ENCODE assay signal across 23 mouse cellular contexts in genomic region chr11:89025603-89026002, GRCm38 (mm10). TPM values are rescaled to one million over a fixed set of nuclear protein-coding genes. Genes with fewer than 3 reads are reported as not detected.
A peak's percentile ranks its signal among the peaks of the same experiment; 100 is the strongest.
DNase-seq lines count a peak whose midpoint lies in the region; ATAC-seq and TF ChIP-seq lines count a peak whose summit lies in the region.
"Had no signal": no experiment of that assay in that cellular context is flagged by ENCODE, and none has a peak within 500 bp of the region (broad histone marks: within the 10 kb centered on the region; RNA-seq: fewer than 3 reads in every experiment).

No protein-coding gene starts in this region.

- H3K27ac ChIP-seq in intestine, embryonic 16.5 days (ENCODE audit: low read length): peak overlapping the region; percentile 91; the same call in 1 of the 2 replicates
- H3K27ac ChIP-seq in intestine, embryonic 15.5 days: no peak overlapping the region
- H3K27ac ChIP-seq in lung, embryonic 15.5 days: 0 out of 2 replicates have a peak overlapping the region, but pooled peaks have one; percentile 65
- H3K27ac ChIP-seq in brown adipose tissue, adult 24 weeks (replicated peaks; ENCODE audit: low read depth, low read length): peak overlapping the region; percentile 87
- H3K27ac ChIP-seq: embryonic facial prominence, embryonic 12.5 days; hindbrain, embryonic 12.5 days had no signal

- no peak overlapping the region for H3K4me3 ChIP-seq in intestine, embryonic 16.5 days (ENCODE audit: low read length)
- no peak overlapping the region for H3K4me3 ChIP-seq in intestine, embryonic 15.5 days (replicated peaks)
- no peak overlapping the region for H3K4me3 ChIP-seq in lung, embryonic 15.5 days
- no peak overlapping the region for H3K4me3 ChIP-seq in brown adipose tissue, adult 24 weeks (ENCODE audit: insufficient read depth, low read depth, low read length)
- H3K4me3 ChIP-seq in myocyte: no peak overlapping the region
- H3K4me3 ChIP-seq: embryonic facial prominence, embryonic 12.5 days; heart, embryonic 13.5 days; hindbrain, embryonic 12.5 days had no signal

- H3K27me3 ChIP-seq in intestine, embryonic 16.5 days (replicated peaks; ENCODE audit: control insufficient read depth, insufficient read depth, low read length): no peaks in the 10 kb centered on the region
- H3K27me3 ChIP-seq in intestine, embryonic 15.5 days (replicated peaks): no peaks in the 10 kb centered on the region
- no peaks in the 10 kb centered on the region for H3K27me3 ChIP-seq in lung, embryonic 15.5 days
- H3K27me3 ChIP-seq in myocyte (ENCODE audit: control insufficient read depth, insufficient read depth, insufficient read length): no peaks in the 10 kb centered on the region
- H3K27me3 ChIP-seq: embryonic facial prominence, embryonic 12.5 days; heart, embryonic 13.5 days; hindbrain, embryonic 12.5 days had no signal

- DNase-seq in lung, postnatal 25 days (ENCODE audit: low spot score): no peak
- no peak for DNase-seq in left cerebral cortex, postnatal 4 days
- DNase-seq: cerebellum, adult 9-10 months; forebrain, postnatal 0 days; midbrain, embryonic 14.5 days; thymus, adult 2 months had no signal

- no peak for ATAC-seq in intestine, embryonic 16.5 days
- no peak for ATAC-seq in intestine, embryonic 15.5 days
- ATAC-seq in lung, embryonic 15.5 days (ENCODE audit: borderline replicate concordance, extremely low read depth, low FRiP score, low TSS enrichment): no peak
- ATAC-seq: forebrain, postnatal 0 days; inflammation-experienced regulatory T-cells, adult 6 months had no signal

- H3K4me2 ChIP-seq in intestine, embryonic 16.5 days (ENCODE audit: low read depth, low read length): no peak overlapping the region
- H3K4me2 ChIP-seq in intestine, embryonic 15.5 days (replicated peaks): no peak overlapping the region
- H3K4me2 ChIP-seq in lung, embryonic 15.5 days: no peak overlapping the region
- H3K4me2 ChIP-seq in myocyte (ENCODE audit: low read depth): peak overlapping the region; percentile 54
- H3K4me2 ChIP-seq: embryonic facial prominence, embryonic 12.5 days; heart, embryonic 13.5 days; hindbrain, embryonic 12.5 days had no signal

- H3K9ac ChIP-seq in intestine, embryonic 16.5 days (ENCODE audit: low read depth, low read length): no peak overlapping the region
- H3K9ac ChIP-seq in intestine, embryonic 15.5 days: no peak overlapping the region
- H3K9ac ChIP-seq in lung, embryonic 15.5 days: no peak overlapping the region
- H3K9ac ChIP-seq: embryonic facial prominence, embryonic 12.5 days; forebrain, postnatal 0 days; heart, embryonic 13.5 days; hindbrain, embryonic 12.5 days had no signal

- intact Hi-C loops in left cerebral cortex, postnatal 4 days (cut with DNase I): no loop called here

- 76% methylated on average over 3 of the region's 3 CpGs for WGBS in intestine, embryonic 16.5 days
- WGBS in intestine, embryonic 15.5 days: 75% methylated on average over 3 of the region's 3 CpGs
- 75% methylated on average over 3 of the region's 3 CpGs for WGBS in lung, embryonic 15.5 days

- H3K36me3 ChIP-seq in intestine, embryonic 16.5 days (ENCODE audit: control insufficient read depth, insufficient read depth, low read length): no peaks in the 10 kb centered on the region
- H3K36me3 ChIP-seq in intestine, embryonic 15.5 days: no peaks in the 10 kb centered on the region
- no peaks in the 10 kb centered on the region for H3K36me3 ChIP-seq in lung, embryonic 15.5 days
- H3K36me3 ChIP-seq in myocyte (ENCODE audit: control insufficient read depth, insufficient read depth): no peaks in the 10 kb centered on the region
- H3K36me3 ChIP-seq: embryonic facial prominence, embryonic 12.5 days; heart, embryonic 13.5 days; hindbrain, embryonic 12.5 days had no signal

- H3K79me2 ChIP-seq in myocyte (ENCODE audit: control insufficient read depth, insufficient read depth): no peaks in the 10 kb centered on the region

- no peak for TF ChIP-seq POLR2A in myocyte (IDR thresholded peaks at IDR 0.05; ENCODE audit: insufficient read length, low read depth)

- no peaks in the 10 kb centered on the region for H3K9me3 ChIP-seq in intestine, embryonic 16.5 days (ENCODE audit: control insufficient read depth, low read length)
- no peaks in the 10 kb centered on the region for H3K9me3 ChIP-seq in intestine, embryonic 15.5 days
- no peaks in the 10 kb centered on the region for H3K9me3 ChIP-seq in lung, embryonic 15.5 days
- H3K9me3 ChIP-seq: embryonic facial prominence, embryonic 12.5 days; heart, embryonic 13.5 days; hindbrain, embryonic 12.5 days had no signal

- peaks cover 24% of the 10 kb centered on the region for H3K4me1 ChIP-seq in intestine, embryonic 16.5 days (ENCODE audit: control insufficient read depth, insufficient read depth, low read length)
- H3K4me1 ChIP-seq in intestine, embryonic 15.5 days (replicated peaks): peaks cover 38% of the 10 kb centered on the region
- H3K4me1 ChIP-seq in lung, embryonic 15.5 days: peaks cover 30% of the 10 kb centered on the region; the same call in 1 of the 2 replicates
- peaks cover 29% of the 10 kb centered on the region for H3K4me1 ChIP-seq in brown adipose tissue, adult 24 weeks (ENCODE audit: control insufficient read depth, insufficient read depth, insufficient read length, low read length)

- no peak overlapping the region for H3ac ChIP-seq in myocyte (ENCODE audit: control insufficient read depth, insufficient read length)

TF ChIP-seq in myocyte, 11 proteins besides CTCF, POLR2A, EP300 and RAD21:
- TF ChIP-seq MYOD1 (IDR thresholded peaks at IDR 0.05; ENCODE audit: control insufficient read depth in 1 of 3, insufficient read length in 2 of 3, low read depth in 2 of 3) (peak; percentile 20 to 90 (median 90)), TCF3 (IDR thresholded peaks at IDR 0.05; ENCODE audit: insufficient read length, low read depth) (peak; percentile 24), TCF12 (IDR thresholded peaks at IDR 0.05; ENCODE audit: insufficient read depth, poor library complexity, severe bottlenecking) (no peak), MYOG (IDR thresholded peaks at IDR 0.05; ENCODE audit: control insufficient read depth in 1 of 3, insufficient read depth in 1 of 3, insufficient read length in 2 of 3, low read depth in 2 of 3) (peak; percentile 40 to 86 (median 53))
TF ChIP-seq in myocyte: peak in this region for 3.

RNA-seq across cellular contexts. Expression of gene Trim25, which starts 26.4 kb away (rescaled TPM):
- polyA plus RNA-seq in intestine, embryonic 16.5 days (2015; fragmentation: Nextera tagmentation; extraction: Ambion mirVana): 27.5 and 27.6 TPM in 2 replicates
- 27.8 and 29.0 TPM in 2 replicates for polyA plus RNA-seq in intestine, embryonic 15.5 days (2015; fragmentation: Nextera tagmentation; extraction: Ambion mirVana)
- 23.1 and 25.9 TPM in 2 replicates for polyA plus RNA-seq in lung, embryonic 15.5 days (2015; fragmentation: Nextera tagmentation; extraction: Ambion mirVana)
- polyA plus RNA-seq in brown adipose tissue, adult 24 weeks (2012; ENCODE audit: insufficient read depth, insufficient read length, missing spikeins): 7.9 and 8.6 TPM in 2 replicates
- 6.5 TPM for polyA plus RNA-seq in myocyte (2012; fragmentation: generic; extraction: Trizol)
- 1 to 10 TPM; 5.6 to 5.8 TPM for total RNA-seq in left cerebral cortex, postnatal 4 days (2021)

RNA-seq across cellular contexts. Expression of gene Dgke, which starts 41.0 kb away (rescaled TPM):
- polyA plus RNA-seq in intestine, embryonic 16.5 days (2015; fragmentation: Nextera tagmentation; extraction: Ambion mirVana): 2.3 TPM in 2 replicates
- polyA plus RNA-seq in intestine, embryonic 15.5 days (2015; fragmentation: Nextera tagmentation; extraction: Ambion mirVana): 3.2 TPM in 2 replicates
- polyA plus RNA-seq in lung, embryonic 15.5 days (2015; fragmentation: Nextera tagmentation; extraction: Ambion mirVana): 5.5 and 5.8 TPM in 2 replicates
- 3.0 and 3.2 TPM in 2 replicates for polyA plus RNA-seq in brown adipose tissue, adult 24 weeks (2012; ENCODE audit: insufficient read depth, insufficient read length, missing spikeins)
- 1.5 TPM for polyA plus RNA-seq in myocyte (2012; fragmentation: generic; extraction: Trizol)
- total RNA-seq in left cerebral cortex, postnatal 4 days (2021): 10 to 100 TPM; 31.6 to 33.7 TPM

RNA-seq across cellular contexts. Expression of gene Gm525, which starts 48.0 kb away (rescaled TPM):
- 1.5 TPM in 2 replicates for polyA plus RNA-seq in intestine, embryonic 16.5 days (2015; fragmentation: Nextera tagmentation; extraction: Ambion mirVana)
- 1.1 and 1.8 TPM in 2 replicates for polyA plus RNA-seq in intestine, embryonic 15.5 days (2015; fragmentation: Nextera tagmentation; extraction: Ambion mirVana)
- 0.53 and 2.2 TPM in 2 replicates for polyA plus RNA-seq in lung, embryonic 15.5 days (2015; fragmentation: Nextera tagmentation; extraction: Ambion mirVana)
- polyA plus RNA-seq in brown adipose tissue, adult 24 weeks (2012; ENCODE audit: insufficient read depth, insufficient read length, missing spikeins): not detected in 2 replicates
- polyA plus RNA-seq in myocyte (2012; fragmentation: generic; extraction: Trizol): not detected
- not detected for total RNA-seq in left cerebral cortex, postnatal 4 days (2021)
- total RNA-seq: adrenal gland, postnatal 36 days; forebrain, postnatal 0 days; gastrocnemius, adult 8-10 months; layer of hippocampus, postnatal 25 days; left cerebral cortex, postnatal 25 days; liver, adult 2 months; megakaryocyte, adult 5-6 weeks; neutrophil, adult 5-6 weeks had no signal
- polyA plus RNA-seq: heart, embryonic 13.5 days; inflammation-experienced regulatory T-cells, adult 6 months; liver, adult 2 months; midbrain, embryonic 14.5 days had no signal

RNA-seq across cellular contexts. Expression of gene Coil, which starts 55.6 kb away (rescaled TPM):
- polyA plus RNA-seq in intestine, embryonic 16.5 days (2015; fragmentation: Nextera tagmentation; extraction: Ambion mirVana): 9.8 and 10.1 TPM in 2 replicates
- 12.4 and 13.9 TPM in 2 replicates for polyA plus RNA-seq in intestine, embryonic 15.5 days (2015; fragmentation: Nextera tagmentation; extraction: Ambion mirVana)
- 16.0 and 16.9 TPM in 2 replicates for polyA plus RNA-seq in lung, embryonic 15.5 days (2015; fragmentation: Nextera tagmentation; extraction: Ambion mirVana)
- polyA plus RNA-seq in brown adipose tissue, adult 24 weeks (2012; ENCODE audit: insufficient read depth, insufficient read length, missing spikeins): 2.4 and 3.0 TPM in 2 replicates
- 3.1 TPM for polyA plus RNA-seq in myocyte (2012; fragmentation: generic; extraction: Trizol)
- 10 to 100 TPM; 27.8 to 28.3 TPM for total RNA-seq in left cerebral cortex, postnatal 4 days (2021)

RNA-seq across cellular contexts. Expression of gene Elobl, which starts 58.9 kb away (rescaled TPM):
- polyA plus RNA-seq in intestine, embryonic 16.5 days (2015; fragmentation: Nextera tagmentation; extraction: Ambion mirVana): not detected in 2 replicates
- not detected in 2 replicates for polyA plus RNA-seq in intestine, embryonic 15.5 days (2015; fragmentation: Nextera tagmentation; extraction: Ambion mirVana)
- polyA plus RNA-seq in lung, embryonic 15.5 days (2015; fragmentation: Nextera tagmentation; extraction: Ambion mirVana): not detected in 2 replicates
- not detected in 2 replicates for polyA plus RNA-seq in brown adipose tissue, adult 24 weeks (2012; ENCODE audit: insufficient read depth, insufficient read length, missing spikeins)
- polyA plus RNA-seq in myocyte (2012; fragmentation: generic; extraction: Trizol): 0.19 TPM
- not detected for total RNA-seq in left cerebral cortex, postnatal 4 days (2021)
- total RNA-seq: adrenal gland, postnatal 36 days; forebrain, postnatal 0 days; gastrocnemius, adult 8-10 months; layer of hippocampus, postnatal 25 days; left cerebral cortex, postnatal 25 days; liver, adult 2 months; megakaryocyte, adult 5-6 weeks; neutrophil, adult 5-6 weeks had no signal
- polyA plus RNA-seq: cortical plate, adult 2 months; embryonic facial prominence, embryonic 12.5 days; forebrain, postnatal 0 days; heart, embryonic 13.5 days; hindbrain, embryonic 12.5 days; midbrain, embryonic 14.5 days had no signal
